Mouse (Mus musculus) subcutaneous adipose tissue, adult 2 months (tissue): ENCODE results near the gene Adh6a. TPM values are rescaled to one million over a fixed set of nuclear protein-coding genes. Genes with fewer than 3 reads are reported as not detected.

Source experiments
- polyA plus RNA-seq: library from polyadenylated mRNA; depleted of rRNA; stranded (reverse); fragments of >200 nt; gene quantifications from 2 replicates; pipeline ENCODE4 v1.2.3, GENCODE M21; 2012; ENCODE audit warnings: low replicate concordance; rRNA removed

Gene Adh6a
- polyA plus RNA-seq = 0.51 TPM in 1 of 2 replicates, not detected in the other

GRCm38 (mm10) chr3:138312965-138313364 is at the start of gene Adh6a:
Adh6a (plus strand) TSS chr3:138313286.

GRCm38 (mm10) chr3:138341471-138341870 is 28.4 kb downstream of the Adh6a start, which contains the start of gene Adh6b:
Adh6b (plus strand) TSS chr3:138341775.

Other genes with a start within 250 kb of the Adh6a start
- 0.06 and 3.5 TPM in 2 replicates for gene 1110002E22Rik, start 248.2 kb upstream of the Adh6a start, polyA plus RNA-seq
- 0.33 TPM in 1 of 2 replicates, not detected in the other for gene Gm5105, start 245.9 kb upstream of the Adh6a start, polyA plus RNA-seq
- 1.9 and 3.1 TPM in 2 replicates for gene Trmt10a, start 169.8 kb upstream of the Adh6a start, polyA plus RNA-seq
- 1.6 and 2.4 TPM in 2 replicates for gene Mttp, start 168.3 kb upstream of the Adh6a start, polyA plus RNA-seq
- not detected in 2 replicates for gene 4930579F01Rik, start 119.5 kb upstream of the Adh6a start, polyA plus RNA-seq
- 0.11 and 0.45 TPM in 2 replicates for gene Adh7, start 95.5 kb upstream of the Adh6a start, polyA plus RNA-seq
- 258 and 356 TPM in 2 replicates for gene Adh1, start 52.3 kb upstream of the Adh6a start, polyA plus RNA-seq
- gene Adh6b, start 28.5 kb downstream of the Adh6a start, polyA plus RNA-seq = 0.24 and 0.32 TPM in 2 replicates
- 0.27 and 0.50 TPM in 2 replicates for gene Adh4, start 102.2 kb downstream of the Adh6a start, polyA plus RNA-seq
- 57.7 and 61.7 TPM in 2 replicates for gene Adh5, start 129.8 kb downstream of the Adh6a start, polyA plus RNA-seq
- 19.6 and 34.8 TPM in 2 replicates for gene Metap1, start 176.2 kb downstream of the Adh6a start, polyA plus RNA-seq
- gene Eif4e, start 212.9 kb downstream of the Adh6a start, polyA plus RNA-seq = 17.7 and 23.3 TPM in 2 replicates